Mouse (Mus musculus) embryonic fibroblast, embryonic 13.5 days (primary cell): Measurements from ENCODE around the gene Mapt.

Source experiments
- CTCF ChIP-seq: IDR thresholded peaks from 2 replicates; pipeline ENCODE4 v1.5.1; 2011; ENCODE audit warnings: mild to moderate bottlenecking, control low read depth, low read length, moderate library complexity, borderline replicate concordance; ENCODE audit not compliant: insufficient read depth
- POLR2A ChIP-seq: IDR thresholded peaks from 2 replicates; pipeline ENCODE4 v1.6.1; 2011; ENCODE audit warnings: low read depth, mild to moderate bottlenecking, control low read depth, low read length, moderate library complexity

DNA sequence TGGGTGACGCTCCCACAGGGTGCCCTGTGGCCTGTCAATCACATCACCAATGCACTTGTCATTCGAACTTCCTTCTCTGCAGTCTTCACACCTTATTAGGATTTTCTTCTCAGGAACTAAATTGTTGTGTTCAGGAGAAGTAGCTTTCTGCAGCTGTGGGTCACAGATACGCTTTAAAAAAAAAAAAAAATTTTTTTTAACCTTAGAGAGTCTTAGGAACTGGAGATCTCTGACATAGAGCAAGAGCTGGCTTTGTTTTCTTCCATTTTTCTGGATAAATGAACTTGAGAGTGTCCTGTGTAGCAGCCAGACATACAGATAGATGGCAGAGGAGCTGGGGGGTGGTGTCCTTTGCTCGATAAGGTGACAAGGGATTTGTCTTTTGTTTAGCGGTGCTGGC is 64.0 kb downstream of the Mapt start:
- TF ChIP-seq CTCF = no peak
- no peak for TF ChIP-seq POLR2A
